Mouse (Mus musculus) neural tube, embryonic 13.5 days (tissue): ENCODE results near the gene Tnnc2. TPM values are rescaled to one million over a fixed set of nuclear protein-coding genes. Genes with fewer than 3 reads are reported as not detected.

Experiments
- ATAC-seq: fragments of 200-750 bp; cut with Nextera tagmentation; 2 replicates; pipeline ENCODE4 v1.8.0; 2017; ENCODE audit warnings: low read depth, mild to moderate bottlenecking, moderate TSS enrichment, moderate library complexity
- H3K27ac ChIP-seq: fragments of 300-500 bp; sonication (generic); replicated peaks from 2 replicates; pipeline ENCODE4 v1.5.1; 2015; ENCODE audit warnings: moderate library complexity, mild to moderate bottlenecking, inconsistent platforms
- H3K27me3 ChIP-seq: fragments of 300-500 bp; sonication (generic); 2 replicates; pipeline ENCODE4 v1.6.1; 2015; ENCODE audit warnings: mild to moderate bottlenecking, inconsistent platforms
- H3K36me3 ChIP-seq: fragments of 300-500 bp; sonication (generic); 2 replicates; pipeline ENCODE4 v1.6.1; 2015; ENCODE audit warnings: mild to moderate bottlenecking, inconsistent platforms
- H3K4me1 ChIP-seq: fragments of 300-500 bp; sonication (generic); replicated peaks from 2 replicates; pipeline ENCODE4 v1.6.1; 2015; ENCODE audit warnings: inconsistent platforms
- H3K4me2 ChIP-seq: fragments of 300-500 bp; sonication (generic); 2 replicates; pipeline ENCODE4 v1.6.1; 2015; ENCODE audit warnings: inconsistent platforms, mild to moderate bottlenecking, moderate library complexity
- H3K4me3 ChIP-seq: fragments of 300-500 bp; sonication (generic); 2 replicates; pipeline ENCODE4 v1.5.1; 2015; ENCODE audit warnings: mild to moderate bottlenecking, inconsistent platforms
- H3K9ac ChIP-seq: fragments of 300-500 bp; sonication (generic); 2 replicates; pipeline ENCODE4 v1.6.1; 2015; ENCODE audit warnings: moderate library complexity, mild to moderate bottlenecking, inconsistent platforms
- H3K9me3 ChIP-seq: fragments of 300-500 bp; sonication (generic); 2 replicates; pipeline ENCODE4 v1.6.1; 2016; ENCODE audit warnings: inconsistent platforms
- WGBS: fragments of 180-500 bp; shearing (Covaris S2); methylation state at CpG from one replicate; pipeline ENCODE4 v1.1.7; 2015; 5-methylcytosine and 5-hydroxymethylcytosine counted together
- polyA plus RNA-seq: library from polyadenylated mRNA; unstranded; fragments of >200 nt; fragmentation: Nextera tagmentation; extraction: Ambion mirVana; gene quantifications from 2 replicates; pipeline ENCODE4 v1.2.1, GENCODE M21; 2015

The Tnnc2 gene
- polyA plus RNA-seq, 1 experiment from 2014 or later: 9.3 TPM

GRCm38 (mm10) chr2:164748191-164748590, 31.6 kb downstream of the Tnnc2 start:
- H3K4me2 ChIP-seq: no peak overlapping the region
- peaks cover 55% of the 10 kb centered on the region for H3K36me3 ChIP-seq
- H3K9ac ChIP-seq: 0 out of 2 replicates have a peak overlapping the region, but pooled peaks have one; percentile 8
- H3K9me3 ChIP-seq: no peaks in the 10 kb centered on the region
- WGBS: 87% methylated on average over 4 of the region's 4 CpGs
- peaks cover 33% of the 10 kb centered on the region for H3K4me1 ChIP-seq
- no peak overlapping the region for H3K27ac ChIP-seq
- no peaks in the 10 kb centered on the region; the same call in 1 of the 2 replicates for H3K27me3 ChIP-seq
- no peak for ATAC-seq
- no peak overlapping the region for H3K4me3 ChIP-seq

GRCm38 (mm10) chr2:164746693-164747092, 33.1 kb downstream of the Tnnc2 start:
- Histone ChIP-seq H3K27me3 (no peaks in the 10 kb centered on the region; the same call in 1 of the 2 replicates), H3K27ac (no peak overlapping the region), H3K4me3 (peak overlapping the region; percentile 72), H3K9me3 (no peaks in the 10 kb centered on the region), H3K36me3 (peaks cover 40% of the 10 kb centered on the region), H3K4me2 (peak overlapping the region; percentile 73), H3K4me1 (peaks cover 33% of the 10 kb centered on the region), H3K9ac (peak overlapping the region; percentile 89)
- 56% methylated on average over 8 of the region's 8 CpGs for WGBS
- no peak for ATAC-seq

- Histone ChIP-seq H3K4me2 (peak within 1 kb of the TSS; percentile 73), H3K9me3 (no peaks in the 10 kb centered on the region), H3K27ac (peak within 1 kb of the TSS; percentile 70; the same call in 1 of the 2 replicates), H3K4me1 (peaks cover 33% of the 10 kb centered on the region), H3K9ac (peak within 1 kb of the TSS; percentile 89), H3K27me3 (no peaks in the 10 kb centered on the region; the same call in 1 of the 2 replicates), H3K36me3 (peaks cover 34% of the 10 kb centered on the region), H3K4me3 (peak within 1 kb of the TSS; percentile 72)
- ATAC-seq: peak; percentile 89
- under 1% methylated on average over 70 of the region's 70 CpGs for WGBS
These were observed 33.8 kb downstream of the Tnnc2 start, which contains the start of the genes Wfdc3 and Dnttip1 for GRCm38 (mm10) chr2:164745843-164746479. Gene Wfdc3, minus strand, starts transcription at chr2:164745931. Gene Dnttip1, plus strand, starts transcription at chr2:164745983.

GRCm38 (mm10) chr2:164744987-164745386, 34.8 kb downstream of the Tnnc2 start:
- peak overlapping the region; percentile 89 for H3K9ac ChIP-seq
- H3K9me3 ChIP-seq: no peaks in the 10 kb centered on the region
- 75% methylated on average over 13 of the region's 13 CpGs for WGBS
- peak overlapping the region; percentile 73 for H3K4me2 ChIP-seq
- H3K4me3 ChIP-seq: peak overlapping the region; percentile 72
- H3K27me3 ChIP-seq: no peaks in the 10 kb centered on the region; the same call in 1 of the 2 replicates
- no peak overlapping the region for H3K27ac ChIP-seq
- ATAC-seq: no peak
- H3K36me3 ChIP-seq: peaks cover 25% of the 10 kb centered on the region
- H3K4me1 ChIP-seq: peaks cover 33% of the 10 kb centered on the region

DNA sequence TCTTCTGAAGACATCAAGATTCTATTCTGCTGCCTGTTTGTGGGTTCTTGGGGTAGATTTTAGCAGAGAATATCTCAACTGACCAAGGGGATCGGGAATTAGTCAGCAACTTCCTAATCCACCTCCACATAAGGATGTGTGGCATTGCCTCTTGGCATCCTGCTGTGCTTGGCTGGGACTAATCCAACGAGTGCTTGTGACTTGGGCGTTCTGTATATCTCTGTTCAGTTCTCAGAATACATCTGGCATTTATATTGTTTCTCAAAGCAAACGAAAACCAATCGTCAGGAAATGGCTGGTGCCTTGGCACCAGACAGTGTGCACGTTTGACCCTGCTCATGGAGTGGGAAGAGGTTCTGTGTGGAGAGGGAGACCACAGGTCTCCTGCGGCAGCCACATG, 39.9 kb downstream of the Tnnc2 start:
- ATAC-seq: no peak
- no peaks in the 10 kb centered on the region; the same call in 1 of the 2 replicates for H3K27me3 ChIP-seq

GRCm38 (mm10) chr2:164737377-164738090, 42.2 kb downstream of the Tnnc2 start:
- Histone ChIP-seq H3K27ac (no peak overlapping the region), H3K9me3 (no peaks in the 10 kb centered on the region), H3K27me3 (no peaks in the 10 kb centered on the region), H3K4me1 (no peaks in the 10 kb centered on the region), H3K4me3 (no peak overlapping the region), H3K4me2 (no peak overlapping the region), H3K9ac (no peak overlapping the region), H3K36me3 (no peaks in the 10 kb centered on the region)
- ATAC-seq: no peak
- WGBS: 72% methylated on average over 3 of the region's 3 CpGs

More for the DNA sequence above, 39.9 kb downstream of the Tnnc2 start:
- no peak overlapping the region for H3K9ac ChIP-seq
- H3K4me2 ChIP-seq: no peak overlapping the region
- no peak overlapping the region for H3K27ac ChIP-seq
- no peak overlapping the region for H3K4me3 ChIP-seq
- 74% methylated on average over 7 of the region's 7 CpGs for WGBS
- no peaks in the 10 kb centered on the region for H3K9me3 ChIP-seq
- H3K4me1 ChIP-seq: peaks cover 2% of the 10 kb centered on the region
- H3K36me3 ChIP-seq: no peaks in the 10 kb centered on the region

DNA sequence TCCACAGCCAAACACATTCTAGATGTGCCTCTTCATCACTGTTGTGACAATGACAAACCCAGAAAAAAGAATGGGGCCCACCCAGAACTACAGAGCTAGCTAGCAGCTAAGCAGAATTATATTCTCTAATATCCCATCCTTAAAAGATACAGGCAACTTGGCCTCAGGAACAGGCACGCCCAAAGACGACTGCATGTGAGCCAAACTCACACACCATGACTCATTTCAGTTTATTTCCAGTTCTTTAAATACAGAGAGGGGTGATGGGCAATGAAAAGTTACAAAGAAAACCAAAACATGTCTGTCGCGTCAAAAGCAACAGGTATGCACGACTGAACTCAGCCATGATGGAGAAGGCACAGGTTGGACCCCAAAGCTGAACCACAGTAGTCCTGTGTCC, 44.3 kb downstream of the Tnnc2 start:
- ATAC-seq: no peak
- no peak overlapping the region for H3K4me3 ChIP-seq
- no peak overlapping the region for H3K4me2 ChIP-seq
- no peak overlapping the region for H3K27ac ChIP-seq
- no peaks in the 10 kb centered on the region for H3K27me3 ChIP-seq
- no peaks in the 10 kb centered on the region for H3K36me3 ChIP-seq
- no peak overlapping the region for H3K9ac ChIP-seq
- no peaks in the 10 kb centered on the region for H3K4me1 ChIP-seq
- no peaks in the 10 kb centered on the region for H3K9me3 ChIP-seq
- 89% methylated on average over 5 of the region's 5 CpGs for WGBS

- Histone ChIP-seq H3K36me3 (no peaks in the 10 kb centered on the region), H3K4me3 (no peak overlapping the region), H3K4me1 (no peaks in the 10 kb centered on the region), H3K27me3 (no peaks in the 10 kb centered on the region), H3K9ac (no peak overlapping the region), H3K27ac (no peak overlapping the region), H3K4me2 (no peak overlapping the region), H3K9me3 (no peaks in the 10 kb centered on the region)
- 85% methylated on average over 5 of the region's 5 CpGs for WGBS
- ATAC-seq: no peak
These were observed 44.9 kb downstream of the Tnnc2 start for GRCm38 (mm10) chr2:164734839-164735238.

GRCm38 (mm10) chr2:164733259-164733658, 46.5 kb downstream of the Tnnc2 start:
- no peak overlapping the region for H3K4me2 ChIP-seq
- no peaks in the 10 kb centered on the region for H3K36me3 ChIP-seq
- no peak for ATAC-seq
- WGBS: 87% methylated on average over 2 of the region's 2 CpGs
- H3K4me3 ChIP-seq: no peak overlapping the region
- H3K27ac ChIP-seq: no peak overlapping the region
- no peaks in the 10 kb centered on the region for H3K9me3 ChIP-seq
- H3K27me3 ChIP-seq: no peaks in the 10 kb centered on the region
- H3K9ac ChIP-seq: no peak overlapping the region
- H3K4me1 ChIP-seq: no peaks in the 10 kb centered on the region

DNA sequence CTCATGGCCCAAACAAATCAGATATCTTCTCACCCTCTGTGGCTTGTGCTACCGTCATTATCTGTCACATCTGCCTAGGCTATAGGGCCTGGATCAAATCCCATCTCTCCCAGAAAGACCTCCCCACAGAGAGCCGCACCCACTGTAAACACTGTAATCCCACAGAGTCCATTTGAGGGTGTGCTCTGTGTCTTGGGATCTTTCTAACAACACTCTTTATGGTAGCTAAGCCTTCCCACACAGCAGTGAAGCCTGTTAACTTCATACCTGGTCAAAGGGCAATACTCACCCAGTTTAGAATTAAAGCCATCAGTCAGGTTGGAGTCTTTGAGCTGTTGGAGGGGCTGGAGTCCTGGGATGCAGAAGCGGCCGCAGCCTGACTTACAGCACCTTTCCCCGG, 48.0 kb downstream of the Tnnc2 start:
- no peak for ATAC-seq
- no peaks in the 10 kb centered on the region for H3K4me1 ChIP-seq
- H3K36me3 ChIP-seq: no peaks in the 10 kb centered on the region
- 81% methylated on average over 5 of the region's 5 CpGs for WGBS
- H3K27me3 ChIP-seq: no peaks in the 10 kb centered on the region
- H3K4me2 ChIP-seq: no peak overlapping the region
- H3K9ac ChIP-seq: no peak overlapping the region
- no peaks in the 10 kb centered on the region for H3K9me3 ChIP-seq
- no peak overlapping the region for H3K27ac ChIP-seq
- no peak overlapping the region for H3K4me3 ChIP-seq
